Mouse (Mus musculus): ENCODE data around the gene Msi1. TPM values are rescaled to one million over a fixed set of nuclear protein-coding genes. Genes with fewer than 3 reads are reported as not detected.
A peak's percentile ranks its signal among the peaks of the same experiment; 100 is the strongest.
"Not testable (repeated sequence)": the region's sequence is repeated elsewhere in the genome, so short reads cannot be mapped to it uniquely, and the experiment has no call there.

The Msi1 gene
- polyA plus RNA-seq, 1 experiment from 2014 or later = 66.3 TPM

DNA sequence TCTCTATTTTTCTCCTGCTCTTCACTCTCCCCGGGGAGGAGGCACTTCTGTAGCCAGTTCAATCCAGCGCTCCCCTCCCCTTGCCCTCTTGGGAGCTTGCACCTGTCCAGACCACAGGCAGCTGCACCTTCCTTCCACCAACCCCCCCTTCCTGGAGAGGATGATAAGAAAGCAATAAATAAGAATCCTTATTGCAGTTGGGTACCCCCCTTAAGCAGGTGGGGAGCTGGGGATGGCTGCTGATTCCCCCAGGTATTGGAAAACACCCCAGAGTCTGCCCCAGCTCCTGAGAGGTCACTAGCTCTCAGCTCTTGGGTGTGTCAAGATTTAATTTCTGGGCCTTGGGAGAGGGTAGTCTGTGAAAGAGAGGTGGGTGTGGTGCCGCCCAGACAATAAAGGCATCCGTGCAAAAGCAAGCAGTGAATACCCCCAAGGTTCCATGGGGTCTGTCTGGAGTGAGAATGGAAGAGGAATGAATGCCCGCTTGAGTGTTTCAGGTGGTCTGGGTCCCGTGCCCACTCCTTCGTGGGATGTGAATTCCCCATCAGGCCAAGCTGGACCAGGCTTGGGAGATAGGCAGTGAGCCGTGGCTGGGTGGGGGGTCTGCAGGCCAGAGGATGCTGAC lies 6.5 kb downstream of the Msi1 start:
- Histone ChIP-seq H3K36me3 (replicated peaks) (no peaks in the 10 kb centered on the region), H3K9me3 (no peaks in the 10 kb centered on the region), H3K27me3 (replicated peaks) (no peaks in the 10 kb centered on the region), H3K4me3 (peak overlapping the region; percentile 31), H3K4me1 (peaks cover 90% of the 10 kb centered on the region), H3K4me2 (peak overlapping the region; percentile 91), H3K9ac (peak overlapping the region; percentile 53), H3K27ac (peak overlapping the region; percentile 99)
- 3% methylated on average over 8 of the region's 8 CpGs for WGBS
- ATAC-seq (replicated peaks) = no peak

DNA sequence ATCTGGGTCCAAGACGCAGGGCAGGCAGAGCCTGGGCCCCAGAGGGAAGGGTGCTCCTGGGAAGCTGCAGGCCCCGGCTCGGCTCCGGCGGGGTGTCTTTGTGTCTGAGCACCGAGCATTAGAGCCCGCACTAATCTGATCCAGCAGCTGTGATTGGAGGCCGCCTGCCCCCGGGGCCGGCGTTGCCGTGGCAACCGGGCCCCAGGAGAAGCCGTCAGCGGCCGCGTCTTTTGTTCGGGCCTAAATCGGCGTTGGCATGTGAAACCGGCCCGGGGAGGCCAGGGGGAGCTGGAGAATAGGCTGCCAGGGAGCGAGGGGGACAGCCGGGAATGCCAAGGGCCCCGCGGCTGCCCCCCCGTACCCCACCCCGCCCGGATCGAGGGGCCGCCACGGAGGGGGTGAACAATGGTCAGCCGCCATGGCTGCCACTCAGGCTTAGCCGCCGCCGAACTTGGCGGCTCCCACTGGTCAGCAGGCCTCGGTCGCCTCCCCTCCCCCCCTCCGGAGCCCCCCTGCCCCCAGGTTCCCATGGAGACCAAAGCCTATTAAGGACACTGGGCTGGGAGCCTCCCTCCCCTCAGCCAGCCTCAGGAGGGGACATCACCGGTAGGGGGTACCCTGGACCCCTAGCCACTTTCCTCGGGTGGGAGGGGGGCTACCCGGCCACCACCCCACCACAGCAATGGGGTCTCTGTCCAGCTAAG lies 7.2 kb downstream of the Msi1 start:
- peaks cover 87% of the 10 kb centered on the region for H3K4me1 ChIP-seq
- ATAC-seq (replicated peaks) = peak; percentile 90
- no peaks in the 10 kb centered on the region for H3K9me3 ChIP-seq
- H3K9ac ChIP-seq = peak overlapping the region; percentile 53
- H3K27ac ChIP-seq = peak overlapping the region; percentile 99
- peak overlapping the region; percentile 91 for H3K4me2 ChIP-seq
- H3K4me3 ChIP-seq = peak overlapping the region; percentile 31
- H3K36me3 ChIP-seq (replicated peaks) = no peaks in the 10 kb centered on the region
- H3K27me3 ChIP-seq (replicated peaks) = no peaks in the 10 kb centered on the region
- WGBS = under 1% methylated on average over 42 of the region's 43 CpGs

DNA sequence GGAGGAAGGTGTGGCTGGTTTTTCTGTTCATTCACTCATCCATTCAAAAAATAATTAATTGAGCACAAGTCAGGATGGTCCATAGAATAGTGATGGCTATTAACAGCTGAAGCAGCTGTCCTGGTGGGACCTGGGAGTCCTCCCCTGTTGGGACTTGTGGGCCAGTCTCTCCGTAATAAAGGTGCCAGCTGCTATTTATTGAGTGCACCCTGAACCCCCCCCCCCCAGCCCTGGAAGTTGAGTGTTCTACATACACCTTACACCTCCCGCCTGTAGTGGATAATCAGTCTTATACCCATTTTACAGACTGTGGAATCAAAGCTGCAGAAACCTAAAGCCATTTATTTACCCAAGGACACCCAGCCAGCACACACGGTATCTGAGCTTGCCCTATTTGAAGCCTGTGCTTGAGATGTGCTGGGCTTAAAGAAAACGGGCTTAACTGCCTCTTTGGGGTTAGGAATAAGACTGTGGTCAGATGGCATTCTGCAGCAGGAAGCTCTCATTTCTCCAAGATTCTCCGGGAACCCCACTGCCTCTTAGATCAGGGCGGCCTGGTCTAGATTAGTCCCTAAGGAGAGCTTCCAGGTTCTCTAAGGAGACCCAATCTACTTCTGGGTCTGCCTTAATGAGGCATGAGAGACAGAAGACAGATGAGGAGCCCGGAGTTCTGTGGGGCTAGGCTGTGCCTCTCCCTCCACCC lies 8.0 kb downstream of the Msi1 start:
- WGBS = 11% methylated on average over 7 of the region's 7 CpGs
- Histone ChIP-seq H3K4me3 (peak overlapping the region; percentile 31), H3K4me1 (peaks cover 78% of the 10 kb centered on the region), H3K4me2 (peak overlapping the region; percentile 91), H3K36me3 (replicated peaks) (peaks cover 5% of the 10 kb centered on the region; the same call in 1 of the 2 replicates), H3K9me3 (no peaks in the 10 kb centered on the region), H3K27me3 (replicated peaks) (no peaks in the 10 kb centered on the region), H3K9ac (no peak overlapping the region; the same call in 1 of the 2 replicates), H3K27ac (peak overlapping the region; percentile 99)
- ATAC-seq (replicated peaks) = no peak

DNA sequence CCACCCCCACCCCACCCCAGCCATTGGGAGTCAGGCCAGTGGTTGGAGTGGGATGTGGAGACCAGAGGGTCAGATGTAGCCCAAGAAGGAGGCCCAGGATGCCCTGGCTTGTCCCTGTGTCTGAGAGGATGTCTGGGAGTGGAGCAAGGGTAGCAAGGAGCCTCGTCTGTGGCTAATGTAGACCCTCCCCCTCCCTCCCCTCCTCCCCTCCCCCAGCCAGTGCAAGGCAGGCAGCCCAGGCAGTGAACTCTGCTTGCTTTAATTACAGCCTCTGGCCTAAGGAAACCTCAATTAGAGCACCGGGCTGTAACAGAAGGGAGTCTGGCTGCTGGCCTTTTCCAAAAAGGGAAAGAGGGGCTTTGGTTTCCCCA lies 8.5 kb downstream of the Msi1 start:
- Histone ChIP-seq H3K4me1 (peaks cover 73% of the 10 kb centered on the region), H3K36me3 (replicated peaks) (peaks cover 10% of the 10 kb centered on the region; the same call in 1 of the 2 replicates), H3K9ac (0 out of 2 replicates have a peak overlapping the region, but pooled peaks have one; percentile 20), H3K27ac (peak overlapping the region; percentile 99), H3K4me2 (peak overlapping the region; percentile 91), H3K27me3 (replicated peaks) (no peaks in the 10 kb centered on the region), H3K9me3 (no peaks in the 10 kb centered on the region), H3K4me3 (no peak overlapping the region)
- no peak for ATAC-seq (replicated peaks)
- WGBS = 10% methylated on average over 2 of the region's 2 CpGs

DNA sequence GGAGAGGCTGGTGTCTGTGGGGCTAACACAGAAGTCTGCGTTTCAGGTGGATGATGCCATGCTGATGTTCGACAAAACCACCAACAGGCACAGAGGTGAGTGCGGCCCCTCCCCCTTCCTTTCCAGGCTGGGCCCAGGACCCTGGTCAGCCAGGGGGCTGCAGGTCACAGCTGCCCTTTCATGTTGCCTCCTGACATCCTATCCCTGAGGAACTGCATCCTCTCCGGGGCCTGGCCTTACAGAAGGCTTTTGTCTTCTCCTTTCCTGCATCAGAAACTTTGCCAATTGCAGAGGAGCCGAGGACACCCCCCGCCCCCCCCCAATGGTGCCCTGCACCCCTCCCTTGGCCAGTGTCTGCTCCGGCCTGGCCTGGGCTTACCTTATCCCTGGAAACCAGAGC lies 9.3 kb downstream of the Msi1 start:
- Histone ChIP-seq H3K9me3 (no peaks in the 10 kb centered on the region), H3K4me3 (peak overlapping the region; percentile 0; the same call in 1 of the 2 replicates), H3K4me1 (peaks cover 66% of the 10 kb centered on the region), H3K36me3 (replicated peaks) (peaks cover 13% of the 10 kb centered on the region; the same call in 1 of the 2 replicates), H3K27me3 (replicated peaks) (no peaks in the 10 kb centered on the region), H3K9ac (peak overlapping the region; percentile 20), H3K27ac (peak overlapping the region; percentile 99), H3K4me2 (peak overlapping the region; percentile 91)
- ATAC-seq (replicated peaks) = no peak
- 10% methylated on average over 7 of the region's 7 CpGs for WGBS

DNA sequence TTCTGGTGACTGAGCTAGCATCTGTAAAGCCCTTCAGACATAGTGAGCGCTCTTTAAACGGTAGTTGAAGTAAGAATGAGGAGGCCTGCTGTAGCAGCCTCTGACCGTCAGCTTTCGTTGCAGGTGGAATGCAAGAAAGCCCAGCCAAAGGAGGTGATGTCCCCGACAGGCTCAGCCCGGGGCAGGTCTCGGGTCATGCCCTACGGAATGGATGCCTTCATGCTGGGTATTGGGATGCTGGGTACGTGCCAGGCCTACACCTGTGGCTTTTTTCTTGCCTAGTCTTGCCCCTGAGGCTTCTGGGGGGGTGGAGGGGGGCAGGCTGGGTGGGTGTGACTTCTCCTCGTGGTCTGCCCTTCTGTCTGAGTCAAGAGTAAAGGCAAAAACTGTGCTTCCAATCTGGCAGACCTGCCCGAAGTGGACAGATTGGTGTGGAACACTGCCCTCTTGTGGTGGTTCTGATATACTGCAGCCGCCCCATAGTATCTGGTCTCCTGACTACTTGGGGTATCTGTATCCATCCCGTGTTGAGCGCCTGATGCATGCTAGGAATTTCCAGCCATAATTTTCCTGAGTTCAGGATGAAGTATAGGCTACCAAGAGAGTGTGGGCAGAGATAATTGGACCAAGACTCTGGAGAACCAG lies 11.9 kb downstream of the Msi1 start:
- Histone ChIP-seq H3K4me1 (peaks cover 39% of the 10 kb centered on the region), H3K9ac (peak overlapping the region; percentile 3; the same call in 1 of the 2 replicates)
- ATAC-seq (replicated peaks) = no peak

DNA sequence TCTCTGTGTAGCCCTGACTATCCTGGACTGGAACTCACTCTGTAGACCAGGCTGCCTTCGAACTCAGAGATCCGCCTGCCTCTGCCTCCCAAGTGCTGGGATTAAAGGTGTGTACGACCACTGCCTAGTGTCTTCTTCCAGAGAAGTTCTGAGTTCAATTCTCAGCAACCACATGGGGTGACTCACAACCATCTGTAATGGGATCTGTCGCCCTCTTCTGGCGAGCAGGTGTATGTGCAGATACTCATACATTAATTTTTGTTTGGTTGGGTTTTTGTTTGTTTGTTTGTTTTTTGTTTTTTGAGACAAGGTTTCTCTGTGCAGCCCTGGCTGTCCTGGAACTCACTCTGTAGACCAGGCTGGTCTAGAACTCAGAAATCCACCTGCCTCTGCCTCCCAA lies 13.3 kb downstream of the Msi1 start:
- not testable (repeated sequence) for H3K4me3 ChIP-seq; H3K9ac ChIP-seq; H3K4me2 ChIP-seq; H3K27ac ChIP-seq; H3K27me3 ChIP-seq (replicated peaks); ATAC-seq (replicated peaks); H3K9me3 ChIP-seq
- Histone ChIP-seq H3K36me3 (replicated peaks) (peaks cover 39% of the 10 kb centered on the region), H3K4me1 (peaks cover 26% of the 10 kb centered on the region)
- WGBS = 72% methylated on average over 5 of the region's 5 CpGs

More for the DNA sequence above, 11.9 kb downstream of the Msi1 start:
- H3K27me3 ChIP-seq (replicated peaks) = no peaks in the 10 kb centered on the region
- H3K4me3 ChIP-seq = no peak overlapping the region
- no peaks in the 10 kb centered on the region for H3K9me3 ChIP-seq
- no peak overlapping the region for H3K4me2 ChIP-seq
- 24% methylated on average over 14 of the region's 14 CpGs for WGBS
- H3K36me3 ChIP-seq (replicated peaks) = peaks cover 31% of the 10 kb centered on the region
- H3K27ac ChIP-seq = peak overlapping the region; percentile 63

DNA sequence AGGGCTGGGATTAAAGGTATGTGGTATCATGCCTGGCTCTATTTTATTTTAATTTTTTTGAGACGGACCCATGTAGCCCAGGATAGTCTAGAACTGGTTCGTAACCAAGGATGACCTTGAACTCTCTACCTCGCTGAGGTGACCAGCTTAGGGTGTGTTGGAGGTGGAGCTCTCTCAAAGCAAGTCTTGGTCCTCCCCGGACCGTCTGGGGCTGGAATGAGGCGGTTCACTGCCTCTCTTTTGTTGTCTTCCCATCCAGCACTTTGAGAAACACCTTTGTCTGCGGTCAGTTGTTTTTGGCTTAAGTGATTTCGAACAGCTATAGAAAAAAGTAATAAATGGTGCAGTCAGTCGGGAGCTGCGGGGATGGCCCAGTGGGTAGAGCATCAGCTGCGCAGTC lies 14.7 kb downstream of the Msi1 start:
- Histone ChIP-seq H3K36me3 (replicated peaks) (peaks cover 43% of the 10 kb centered on the region), H3K27ac (no peak overlapping the region), H3K27me3 (replicated peaks) (no peaks in the 10 kb centered on the region), H3K9me3 (no peaks in the 10 kb centered on the region), H3K4me2 (no peak overlapping the region), H3K4me3 (no peak overlapping the region), H3K4me1 (peaks cover 11% of the 10 kb centered on the region), H3K9ac (no peak overlapping the region)
- WGBS = 73% methylated on average over 11 of the region's 11 CpGs
- no peak for ATAC-seq (replicated peaks)

DNA sequence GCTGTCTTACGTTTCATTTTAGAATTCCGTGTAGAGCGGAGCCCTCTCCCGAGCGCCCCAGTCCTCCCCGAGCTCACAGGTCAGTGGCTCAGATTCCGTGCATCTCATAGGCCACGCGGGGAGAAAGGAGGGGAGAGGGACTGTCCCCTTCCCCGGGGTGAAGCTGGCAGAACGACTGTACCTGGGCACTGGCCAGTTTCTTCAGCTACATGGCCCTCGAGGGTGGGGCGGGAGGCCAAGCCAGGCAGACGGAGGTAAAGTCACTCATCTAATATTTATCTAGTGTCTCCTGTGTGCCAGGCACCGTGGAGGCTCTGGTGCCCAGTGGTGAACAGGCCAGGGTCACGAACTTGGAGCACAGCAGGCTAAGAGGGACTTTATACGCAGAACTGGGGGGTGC lies 17.7 kb downstream of the Msi1 start:
- Histone ChIP-seq H3K9ac (no peak overlapping the region), H3K4me3 (no peak overlapping the region), H3K27ac (no peak overlapping the region), H3K36me3 (replicated peaks) (peaks cover 53% of the 10 kb centered on the region), H3K4me1 (no peaks in the 10 kb centered on the region), H3K4me2 (no peak overlapping the region), H3K27me3 (replicated peaks) (no peaks in the 10 kb centered on the region), H3K9me3 (no peaks in the 10 kb centered on the region)
- WGBS = 79% methylated on average over 17 of the region's 17 CpGs
- ATAC-seq (replicated peaks) = no peak

DNA sequence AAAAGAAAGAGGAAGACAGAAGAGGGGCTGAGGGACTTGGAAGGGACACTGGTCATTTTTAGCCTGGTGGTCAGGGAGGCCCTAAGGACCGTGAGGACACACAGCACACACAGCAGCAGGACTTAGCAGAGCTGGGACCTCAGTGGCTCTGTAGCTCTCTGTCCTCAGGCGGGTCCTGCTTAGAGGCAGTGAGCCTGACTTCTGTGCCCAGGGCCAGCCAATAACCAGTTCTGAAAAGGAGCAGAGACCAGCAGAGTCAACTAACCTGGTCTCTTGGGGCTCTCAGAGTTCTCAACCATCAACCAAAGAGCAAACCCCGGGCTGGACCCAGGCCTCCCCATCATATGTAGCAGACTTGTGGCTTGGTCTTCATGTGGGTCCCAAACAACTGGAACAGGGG lies 19.8 kb downstream of the Msi1 start:
- H3K36me3 ChIP-seq (replicated peaks) = peaks cover 51% of the 10 kb centered on the region
- H3K27me3 ChIP-seq (replicated peaks) = no peaks in the 10 kb centered on the region
- H3K9me3 ChIP-seq = no peaks in the 10 kb centered on the region
- H3K4me1 ChIP-seq = no peaks in the 10 kb centered on the region
- 0 out of 2 replicates have a peak overlapping the region, but pooled peaks have one; percentile 4 for H3K27ac ChIP-seq
- 94% methylated on average over 3 of the region's 3 CpGs for WGBS
- H3K4me2 ChIP-seq = no peak overlapping the region
- H3K4me3 ChIP-seq = no peak overlapping the region
- no peak for ATAC-seq (replicated peaks)
- H3K9ac ChIP-seq = no peak overlapping the region

DNA sequence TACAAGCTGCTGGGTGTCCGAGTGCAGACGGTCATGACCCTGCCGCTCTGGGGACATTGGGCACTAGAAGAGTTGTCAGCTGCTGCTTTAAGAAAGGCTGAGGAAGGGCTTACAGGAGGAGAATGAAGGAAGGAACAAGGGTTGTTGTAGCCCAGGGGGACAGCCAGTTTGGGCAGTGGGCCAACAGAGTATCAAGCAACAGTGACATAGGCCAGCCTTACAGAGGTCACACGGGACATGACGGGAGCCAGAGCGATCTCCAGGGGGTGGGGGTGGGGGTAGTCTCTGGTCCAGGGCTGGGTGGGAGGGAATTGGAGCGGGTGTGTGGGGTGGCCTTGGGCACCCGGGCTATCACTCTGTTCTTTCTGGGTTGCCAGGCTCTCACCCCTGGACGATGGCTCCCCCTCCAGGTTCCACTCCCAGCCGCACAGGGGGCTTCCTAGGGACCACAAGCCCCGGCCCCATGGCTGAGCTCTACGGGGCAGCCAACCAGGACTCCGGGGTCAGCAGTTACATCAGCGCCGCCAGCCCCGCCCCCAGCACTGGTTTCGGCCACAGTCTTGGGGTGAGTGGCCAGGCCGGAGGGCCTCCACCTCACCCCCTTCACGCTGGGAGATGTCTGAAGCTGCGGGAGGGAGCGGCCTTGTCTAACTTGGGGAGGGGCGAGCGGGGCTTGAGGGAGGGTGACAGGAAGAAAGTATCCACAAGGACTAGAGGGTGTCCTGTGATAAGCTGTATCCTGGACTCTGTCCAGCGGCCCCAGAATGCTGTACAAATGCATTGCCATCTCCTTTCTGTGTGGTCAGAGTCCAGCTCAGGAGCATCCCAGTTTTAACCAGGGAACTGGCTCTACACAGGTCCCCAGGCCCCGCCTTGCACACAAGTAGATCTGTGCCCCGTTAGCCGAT lies 21.3 kb downstream of the Msi1 start:
- Histone ChIP-seq H3K4me3 (no peak overlapping the region), H3K4me2 (no peak overlapping the region), H3K4me1 (no peaks in the 10 kb centered on the region), H3K9ac (no peak overlapping the region), H3K36me3 (replicated peaks) (peaks cover 44% of the 10 kb centered on the region), H3K27ac (0 out of 2 replicates have a peak overlapping the region, but pooled peaks have one; percentile 18), H3K27me3 (replicated peaks) (no peaks in the 10 kb centered on the region), H3K9me3 (no peaks in the 10 kb centered on the region)
- ATAC-seq (replicated peaks) = no peak
- 88% methylated on average over 27 of the region's 27 CpGs for WGBS

Measured in midbrain, embryonic 15.5 days (tissue).